In genomic region chr2:13275874-13276273, GRCm38 (mm10) we compare ENCODE assay signal across 8 mouse cellular contexts. TPM values are rescaled to one million over a fixed set of nuclear protein-coding genes. Genes with fewer than 3 reads are reported as not detected.
DNase-seq lines count a peak whose midpoint lies in the region; ATAC-seq lines count a peak whose summit lies in the region.

No protein-coding gene starts in this region.

- DNase-seq in CD4-positive, CD25-positive, alpha-beta regulatory T cell, adult 2 months (ENCODE audit: low read depth, low spot score): peak; percentile 48
- peak; percentile 15 to 26 for DNase-seq in kidney, postnatal 4 days
- DNase-seq in kidney, adult 9 months: no peak
- DNase-seq in CD4-positive helper T cell, adult 2 months (ENCODE audit: low read depth, low spot score): peak; percentile 28
- peak; percentile 53 for DNase-seq in induced T-regulatory cell, adult 2 months (ENCODE audit: low read depth)
- no peak for DNase-seq in cerebellum, adult 8-10 months
- DNase-seq in urinary bladder, postnatal 10 days (ENCODE audit: low spot score): no peak

- ATAC-seq in CD4-positive, CD25-positive, alpha-beta regulatory T cell, adult 4 months: no peak

RNA-seq across cellular contexts. Expression of gene Rsu1, which starts 4.7 kb away (rescaled TPM):
- 10 to 100 TPM; 63.1 to 74.5 TPM for polyA plus RNA-seq in CD4-positive, CD25-positive, alpha-beta regulatory T cell, adult 4 months (2017; shearing (Covaris generic))

Comparison
In these comparisons a context has a peak if more than half of its experiments do, and no peak if none do; other contexts are left out.
1. DNase-seq: peak in CD4-positive, CD25-positive, alpha-beta regulatory T cell, adult 2 months (single experiment), kidney, postnatal 4 days (2 of 2), CD4-positive helper T cell, adult 2 months (single experiment) and induced T-regulatory cell, adult 2 months (single experiment); none in kidney, adult 9 months (single experiment), cerebellum, adult 8-10 months (single experiment) and urinary bladder, postnatal 10 days (single experiment).